Mouse (Mus musculus): Measurements from ENCODE around the gene Cd300lg. TPM values are rescaled to one million over a fixed set of nuclear protein-coding genes. Genes with fewer than 3 reads are reported as not detected.

Gene Cd300lg
- polyA plus RNA-seq, 1 experiment, result not detected

DNA sequence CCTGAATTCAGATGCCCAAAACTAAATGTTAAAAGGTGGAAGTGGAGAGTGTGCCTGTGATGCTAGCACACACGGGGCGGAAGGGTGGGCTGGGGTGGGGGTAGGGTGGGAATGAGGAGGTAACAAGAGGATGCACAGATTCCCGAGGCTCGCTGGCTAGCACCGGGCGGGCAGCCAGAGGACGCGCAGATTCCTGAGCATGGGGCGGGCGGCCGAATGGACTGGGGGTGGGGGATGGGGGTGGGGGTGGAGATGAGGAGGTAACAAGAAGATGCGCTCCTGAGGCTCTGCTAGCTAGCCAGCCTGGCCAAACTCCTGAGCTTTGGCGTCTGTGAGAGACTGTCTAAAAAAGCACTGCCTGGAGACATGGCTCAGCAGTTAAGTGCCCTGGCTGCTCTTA, 29.1 kb downstream of the Cd300lg start:
- Histone ChIP-seq H3K4me1 (ENCODE audit: control insufficient read depth, insufficient read depth, low read length) (peaks cover 3% of the 10 kb centered on the region), H3K9me3 (replicated peaks; ENCODE audit: control insufficient read depth, insufficient read depth, low read length, poor library complexity, severe bottlenecking) (no peaks in the 10 kb centered on the region), H3K4me3 (ENCODE audit: low read depth, low read length) (no peak overlapping the region), H3K36me3 (ENCODE audit: control insufficient read depth, insufficient read depth, low read length, poor library complexity, severe bottlenecking) (no peaks in the 10 kb centered on the region), H3K9ac (ENCODE audit: low read depth, poor library complexity, severe bottlenecking) (no peak overlapping the region), H3K27me3 (ENCODE audit: control insufficient read depth, insufficient read depth, low read length, poor library complexity, severe bottlenecking) (no peaks in the 10 kb centered on the region), H3K27ac (ENCODE audit: insufficient read depth, low read length) (no peak overlapping the region)
- TF ChIP-seq POLR2A (IDR thresholded peaks at IDR 0.05; ENCODE audit: insufficient read depth, low read length), result no peak
- TF ChIP-seq CTCF (IDR thresholded peaks at IDR 0.05; ENCODE audit: low read depth, low read length), result no peak
- TF ChIP-seq EP300 (IDR thresholded peaks at IDR 0.05; ENCODE audit: insufficient read depth, low read depth, low read length), result no peak

DNA sequence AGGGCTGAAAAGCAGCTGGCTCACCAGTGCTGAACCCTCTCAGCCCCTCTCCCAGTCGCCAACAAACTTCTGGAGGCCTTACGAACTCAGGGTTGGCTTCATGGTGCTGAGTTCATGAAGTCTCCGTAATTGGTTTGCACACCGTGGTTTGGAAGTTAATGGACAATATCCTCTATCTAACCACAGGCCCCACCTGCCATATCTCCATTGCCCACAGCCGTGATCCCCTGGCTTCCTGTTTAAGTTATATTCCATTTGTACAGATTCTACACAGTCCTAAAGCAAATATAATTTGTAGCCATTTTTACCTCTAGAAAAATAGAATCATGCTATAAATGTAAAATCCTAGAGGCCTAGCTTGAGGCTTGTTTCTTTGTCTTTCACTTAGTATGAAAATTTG, 31.4 kb downstream of the Cd300lg start:
- H3K27me3 ChIP-seq (ENCODE audit: control insufficient read depth, insufficient read depth, low read length, poor library complexity, severe bottlenecking), result no peaks in the 10 kb centered on the region
- no peak overlapping the region for H3K27ac ChIP-seq (ENCODE audit: insufficient read depth, low read length)
- no peak overlapping the region for H3K9ac ChIP-seq (ENCODE audit: low read depth, poor library complexity, severe bottlenecking)
- H3K9me3 ChIP-seq (replicated peaks; ENCODE audit: control insufficient read depth, insufficient read depth, low read length, poor library complexity, severe bottlenecking), result no peaks in the 10 kb centered on the region
- no peaks in the 10 kb centered on the region for H3K36me3 ChIP-seq (ENCODE audit: control insufficient read depth, insufficient read depth, low read length, poor library complexity, severe bottlenecking)
- no peak for TF ChIP-seq CTCF (IDR thresholded peaks at IDR 0.05; ENCODE audit: low read depth, low read length)
- no peak for TF ChIP-seq EP300 (IDR thresholded peaks at IDR 0.05; ENCODE audit: insufficient read depth, low read depth, low read length)
- no peak for TF ChIP-seq POLR2A (IDR thresholded peaks at IDR 0.05; ENCODE audit: insufficient read depth, low read length)
- peaks cover 3% of the 10 kb centered on the region for H3K4me1 ChIP-seq (ENCODE audit: control insufficient read depth, insufficient read depth, low read length)
- H3K4me3 ChIP-seq (ENCODE audit: low read depth, low read length), result no peak overlapping the region

DNA sequence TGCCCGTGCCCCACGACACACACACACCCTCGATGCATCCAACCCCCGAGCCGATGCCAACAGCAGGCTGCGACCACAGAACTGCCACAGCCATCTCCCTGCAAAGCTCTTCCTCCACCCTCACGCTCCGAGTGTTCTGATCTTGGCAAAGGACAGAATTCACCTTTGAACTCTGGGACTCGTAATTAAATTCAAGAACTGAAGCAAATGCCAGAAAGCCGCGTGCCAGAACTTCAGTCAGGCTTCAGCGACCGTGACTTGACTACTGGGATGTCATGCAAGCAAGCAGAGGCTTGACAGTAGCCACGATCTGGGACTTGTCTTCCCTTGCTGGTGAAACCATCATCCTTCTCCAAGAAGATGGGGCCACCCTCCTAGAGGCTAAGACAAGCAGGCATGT, 32.4 kb downstream of the Cd300lg start:
- Histone ChIP-seq H3K27me3 (ENCODE audit: control insufficient read depth, insufficient read depth, low read length, poor library complexity, severe bottlenecking) (no peaks in the 10 kb centered on the region), H3K9ac (ENCODE audit: low read depth, poor library complexity, severe bottlenecking) (no peak overlapping the region), H3K27ac (ENCODE audit: insufficient read depth, low read length) (no peak overlapping the region), H3K4me1 (ENCODE audit: control insufficient read depth, insufficient read depth, low read length) (peaks cover 3% of the 10 kb centered on the region), H3K9me3 (replicated peaks; ENCODE audit: control insufficient read depth, insufficient read depth, low read length, poor library complexity, severe bottlenecking) (no peaks in the 10 kb centered on the region), H3K36me3 (ENCODE audit: control insufficient read depth, insufficient read depth, low read length, poor library complexity, severe bottlenecking) (no peaks in the 10 kb centered on the region), H3K4me3 (ENCODE audit: low read depth, low read length) (no peak overlapping the region)
- no peak for TF ChIP-seq EP300 (IDR thresholded peaks at IDR 0.05; ENCODE audit: insufficient read depth, low read depth, low read length)
- TF ChIP-seq POLR2A (IDR thresholded peaks at IDR 0.05; ENCODE audit: insufficient read depth, low read length), result no peak
- no peak for TF ChIP-seq CTCF (IDR thresholded peaks at IDR 0.05; ENCODE audit: low read depth, low read length)

DNA sequence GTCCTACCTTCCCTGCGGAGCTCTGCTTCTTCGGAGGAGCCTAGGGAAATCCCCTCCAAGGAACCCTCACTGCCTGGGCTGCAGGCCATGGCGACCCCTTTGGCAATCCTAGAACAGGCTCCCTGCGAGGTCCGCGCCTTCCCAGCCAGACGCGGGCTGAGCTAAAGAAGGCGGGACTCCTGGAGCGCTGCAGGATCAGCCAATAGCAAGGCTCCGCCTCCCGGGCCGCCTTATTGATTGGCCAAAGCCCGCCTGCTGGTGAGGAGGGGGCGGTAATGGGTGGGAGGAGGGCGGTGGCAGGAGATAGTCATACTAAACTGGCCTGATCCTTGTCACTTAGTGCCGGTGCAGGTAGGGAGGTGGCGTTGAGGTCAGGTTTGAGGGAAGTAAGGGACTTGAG, 41.0 kb downstream of the Cd300lg start:
- Histone ChIP-seq H3K4me1 (ENCODE audit: control insufficient read depth, insufficient read depth, low read length) (no peaks in the 10 kb centered on the region), H3K36me3 (ENCODE audit: control insufficient read depth, insufficient read depth, low read length, poor library complexity, severe bottlenecking) (no peaks in the 10 kb centered on the region), H3K4me3 (ENCODE audit: low read depth, low read length) (peak overlapping the region; percentile 54), H3K27me3 (ENCODE audit: control insufficient read depth, insufficient read depth, low read length, poor library complexity, severe bottlenecking) (no peaks in the 10 kb centered on the region), H3K9me3 (replicated peaks; ENCODE audit: control insufficient read depth, insufficient read depth, low read length, poor library complexity, severe bottlenecking) (no peaks in the 10 kb centered on the region), H3K9ac (ENCODE audit: low read depth, poor library complexity, severe bottlenecking) (0 out of 2 replicates have a peak overlapping the region, but pooled peaks have one; percentile 11), H3K27ac (ENCODE audit: insufficient read depth, low read length) (no peak overlapping the region)
- TF ChIP-seq POLR2A (IDR thresholded peaks at IDR 0.05; ENCODE audit: insufficient read depth, low read length) (no peak), CTCF (IDR thresholded peaks at IDR 0.05; ENCODE audit: low read depth, low read length) (no peak), EP300 (IDR thresholded peaks at IDR 0.05; ENCODE audit: insufficient read depth, low read depth, low read length) (no peak)

DNA sequence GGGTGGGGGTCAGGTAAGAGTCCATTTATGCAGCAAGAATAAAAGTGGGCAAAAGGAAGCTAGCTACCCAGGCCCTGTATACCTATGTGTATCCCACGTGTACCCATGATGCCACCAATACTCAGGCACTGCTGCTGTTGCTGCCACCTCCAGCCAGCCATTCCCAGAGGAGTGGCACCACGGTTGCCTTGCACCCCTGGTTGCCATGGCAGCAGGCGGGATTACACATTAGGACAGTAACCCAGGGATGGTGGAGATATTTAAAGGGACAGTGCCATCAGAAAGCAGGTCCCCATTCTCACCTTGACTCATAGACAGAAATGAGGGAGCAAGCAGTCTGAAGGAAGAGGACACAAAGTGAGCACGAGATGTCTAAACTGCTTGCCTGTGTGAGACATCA, 41.9 kb downstream of the Cd300lg start:
- Histone ChIP-seq H3K27me3 (ENCODE audit: control insufficient read depth, insufficient read depth, low read length, poor library complexity, severe bottlenecking) (no peaks in the 10 kb centered on the region), H3K27ac (ENCODE audit: insufficient read depth, low read length) (no peak overlapping the region), H3K9me3 (replicated peaks; ENCODE audit: control insufficient read depth, insufficient read depth, low read length, poor library complexity, severe bottlenecking) (no peaks in the 10 kb centered on the region), H3K9ac (ENCODE audit: low read depth, poor library complexity, severe bottlenecking) (no peak overlapping the region), H3K36me3 (ENCODE audit: control insufficient read depth, insufficient read depth, low read length, poor library complexity, severe bottlenecking) (no peaks in the 10 kb centered on the region), H3K4me1 (ENCODE audit: control insufficient read depth, insufficient read depth, low read length) (no peaks in the 10 kb centered on the region), H3K4me3 (ENCODE audit: low read depth, low read length) (no peak overlapping the region)
- no peak for TF ChIP-seq CTCF (IDR thresholded peaks at IDR 0.05; ENCODE audit: low read depth, low read length)
- TF ChIP-seq POLR2A (IDR thresholded peaks at IDR 0.05; ENCODE audit: insufficient read depth, low read length), result no peak
- no peak for TF ChIP-seq EP300 (IDR thresholded peaks at IDR 0.05; ENCODE audit: insufficient read depth, low read depth, low read length)

DNA sequence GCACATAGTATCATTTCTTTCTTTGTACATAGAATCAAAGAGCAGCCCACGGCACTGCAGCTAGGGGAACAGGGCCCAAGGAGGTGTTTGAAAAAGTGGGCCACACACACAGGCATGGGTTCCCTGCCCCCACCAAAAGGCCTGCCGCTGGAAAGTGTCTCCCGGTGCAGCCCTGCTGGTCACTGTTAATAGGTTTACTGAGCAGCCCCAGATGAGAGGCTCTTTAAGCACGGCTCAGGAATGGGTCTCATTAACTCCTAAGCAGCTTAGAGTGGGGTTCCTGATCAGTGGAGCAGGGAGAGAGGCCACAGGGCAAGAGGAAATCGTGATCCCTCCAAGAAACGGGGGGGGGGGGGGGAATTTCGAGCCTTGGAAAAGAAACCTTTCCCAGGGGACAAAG, 42.9 kb downstream of the Cd300lg start:
- Histone ChIP-seq H3K27ac (ENCODE audit: insufficient read depth, low read length) (no peak overlapping the region), H3K4me1 (ENCODE audit: control insufficient read depth, insufficient read depth, low read length) (no peaks in the 10 kb centered on the region), H3K4me3 (ENCODE audit: low read depth, low read length) (no peak overlapping the region), H3K9me3 (replicated peaks; ENCODE audit: control insufficient read depth, insufficient read depth, low read length, poor library complexity, severe bottlenecking) (no peaks in the 10 kb centered on the region), H3K27me3 (ENCODE audit: control insufficient read depth, insufficient read depth, low read length, poor library complexity, severe bottlenecking) (no peaks in the 10 kb centered on the region), H3K9ac (ENCODE audit: low read depth, poor library complexity, severe bottlenecking) (no peak overlapping the region), H3K36me3 (ENCODE audit: control insufficient read depth, insufficient read depth, low read length, poor library complexity, severe bottlenecking) (no peaks in the 10 kb centered on the region)
- TF ChIP-seq POLR2A (IDR thresholded peaks at IDR 0.05; ENCODE audit: insufficient read depth, low read length) (no peak), EP300 (IDR thresholded peaks at IDR 0.05; ENCODE audit: insufficient read depth, low read depth, low read length) (no peak), CTCF (IDR thresholded peaks at IDR 0.05; ENCODE audit: low read depth, low read length) (no peak)

Data from ES-Bruce4 (cell line).